Mouse (Mus musculus) olfactory bulb, adult 2 months (tissue): Measurements from ENCODE around the gene Cdk5rap3. TPM values are rescaled to one million over a fixed set of nuclear protein-coding genes. Genes with fewer than 3 reads are reported as not detected.

Experiments
- H3K27ac ChIP-seq: fragments of 200-500 bp; 2 replicates; pipeline ENCODE4 v1.5.1; 2012; ENCODE audit warnings: low read depth, low read length; ENCODE audit not compliant: insufficient read depth
- H3K4me1 ChIP-seq: fragments of 200-500 bp; 2 replicates; pipeline ENCODE4 v1.6.1; 2012; ENCODE audit warnings: low read length; ENCODE audit not compliant: control insufficient read depth, insufficient read depth
- H3K4me3 ChIP-seq: fragments of 200-500 bp; 2 replicates; pipeline ENCODE4 v1.5.1; 2012; ENCODE audit warnings: mild to moderate bottlenecking, low read depth, low read length, moderate library complexity; ENCODE audit not compliant: insufficient read depth
- CTCF ChIP-seq: fragments of 200-500 bp; IDR thresholded peaks from 2 replicates; pipeline ENCODE4 v1.5.1; 2012; ENCODE audit warnings: low read depth, mild to moderate bottlenecking, low read length, moderate library complexity; ENCODE audit not compliant: insufficient read depth
- POLR2A ChIP-seq: fragments of 200-500 bp; IDR thresholded peaks from 2 replicates; pipeline ENCODE4 v1.6.1; 2012; ENCODE audit warnings: mild to moderate bottlenecking, low read depth, low read length, moderate library complexity; ENCODE audit not compliant: insufficient read depth
- WGBS: fragments of 180-500 bp; shearing (Covaris S2); methylation state at CpG from one replicate; pipeline ENCODE4 v1.1.7; 2018; 5-methylcytosine and 5-hydroxymethylcytosine counted together
- polyA plus RNA-seq: library from polyadenylated mRNA; stranded (reverse); fragments of >200 nt; gene quantifications from 2 replicates; pipeline ENCODE4 v1.2.4, GENCODE M21; 2012; ENCODE audit warnings: low replicate concordance; ENCODE audit not compliant: missing spikeins, insufficient read depth, insufficient read length

Gene Cdk5rap3
- polyA plus RNA-seq, 1 experiment: not detected

DNA sequence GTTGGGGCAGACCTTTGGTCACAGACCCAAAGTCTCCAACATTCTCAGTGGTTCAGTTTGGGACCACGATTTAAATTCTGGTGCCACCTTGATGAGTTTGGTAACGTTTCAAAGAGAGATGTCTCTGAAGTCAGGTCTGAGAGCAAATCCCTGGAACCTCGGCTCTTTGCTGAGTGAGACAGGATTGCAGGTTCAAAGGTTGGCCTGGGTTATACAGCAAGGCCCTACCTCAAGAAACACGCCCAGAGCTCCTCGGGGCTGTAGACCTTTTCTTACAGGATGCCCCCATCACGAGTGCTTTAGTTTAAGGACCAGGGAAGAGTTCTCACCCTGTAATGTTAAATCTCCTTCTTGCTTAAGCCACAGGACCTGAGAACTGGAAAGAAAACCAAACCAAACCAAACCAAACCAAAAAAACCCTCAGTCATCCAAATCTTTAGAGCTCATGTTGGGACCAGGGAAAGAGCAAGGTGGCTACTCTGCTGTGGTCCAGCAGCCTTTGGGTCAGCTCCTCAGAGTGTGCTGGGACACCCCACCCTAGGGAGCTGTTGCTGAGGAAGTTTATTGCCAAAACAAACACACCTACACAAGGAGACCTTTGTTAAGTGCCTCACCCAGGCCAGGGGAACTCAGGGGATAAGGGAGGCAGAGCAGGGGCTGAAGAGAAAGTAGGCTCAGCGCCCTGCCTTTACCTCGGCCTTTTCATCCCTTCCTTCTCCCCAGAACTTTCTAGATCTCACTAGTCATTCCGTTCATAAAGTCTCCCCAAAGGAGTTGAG is 19.8 kb upstream of the Cdk5rap3 start:
- H3K4me1 ChIP-seq: peaks cover 4% of the 10 kb centered on the region; the same call in 1 of the 2 replicates
- TF ChIP-seq CTCF (no peak), POLR2A (no peak)
- no peak overlapping the region for H3K4me3 ChIP-seq
- WGBS: 91% methylated on average over 9 of the region's 9 CpGs
- H3K27ac ChIP-seq: no peak overlapping the region

DNA sequence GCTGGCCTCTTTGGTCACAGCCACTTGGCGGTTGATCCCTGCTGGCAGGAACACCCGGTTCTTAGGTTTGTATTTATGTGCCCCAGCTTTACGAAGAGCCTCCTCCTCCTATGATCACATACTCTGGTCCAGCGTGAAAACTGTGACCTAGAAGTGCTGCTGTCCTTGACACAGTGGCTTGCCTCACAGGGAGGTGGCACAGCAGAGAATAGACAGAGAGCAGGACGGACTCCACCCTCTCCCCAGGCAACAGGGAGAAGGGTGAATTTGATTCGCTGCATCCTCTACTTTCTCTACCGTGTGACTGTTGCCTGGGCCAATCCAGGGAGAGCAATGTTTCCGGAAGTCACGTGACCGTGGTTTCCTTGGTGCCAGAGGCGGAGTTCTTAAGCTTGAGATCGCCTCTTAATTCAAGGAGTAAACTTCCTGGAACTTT is 18.6 kb upstream of the Cdk5rap3 start:
- Histone ChIP-seq H3K27ac (no peak overlapping the region), H3K4me3 (no peak overlapping the region), H3K4me1 (peaks cover 4% of the 10 kb centered on the region; the same call in 1 of the 2 replicates)
- TF ChIP-seq POLR2A (no peak), CTCF (no peak)
- WGBS: 36% methylated on average over 12 of the region's 12 CpGs

DNA sequence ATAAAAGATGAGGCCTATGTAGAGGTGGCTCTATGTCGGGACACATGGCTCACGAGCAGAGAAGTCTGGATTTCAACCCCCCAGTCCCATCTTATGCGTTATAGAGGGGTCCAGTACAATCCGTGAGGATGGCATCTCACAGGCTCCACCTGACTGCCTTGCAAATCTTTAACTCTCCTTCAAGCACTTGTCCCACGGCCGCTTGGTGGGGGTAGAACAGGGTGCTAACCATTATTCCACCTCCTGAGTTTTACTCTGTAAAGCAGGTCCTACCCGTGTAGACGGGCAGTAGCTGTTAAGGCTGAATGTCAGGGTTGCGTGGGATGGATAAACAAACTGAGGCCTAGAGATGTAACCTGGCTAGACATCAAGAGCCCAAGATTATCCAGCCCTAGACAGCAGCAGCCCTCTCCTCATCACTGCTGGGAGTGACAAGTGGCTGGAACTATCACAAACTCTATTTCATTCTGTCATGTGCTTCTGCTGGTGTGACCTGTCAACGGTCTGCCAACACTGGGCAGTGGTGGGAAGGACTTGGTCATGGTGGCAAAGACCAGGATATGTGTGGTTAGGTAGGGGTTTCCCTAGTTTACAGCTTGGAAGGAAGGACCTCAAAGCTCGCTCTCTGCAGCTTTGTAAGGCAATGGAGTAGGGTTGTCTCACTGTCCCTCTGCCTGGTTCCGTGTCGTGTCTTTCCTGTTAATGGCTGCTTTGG is 17.4 kb upstream of the Cdk5rap3 start:
- H3K27ac ChIP-seq: no peak overlapping the region
- 95% methylated on average over 13 of the region's 13 CpGs for WGBS
- TF ChIP-seq POLR2A: no peak
- TF ChIP-seq CTCF: no peak

DNA sequence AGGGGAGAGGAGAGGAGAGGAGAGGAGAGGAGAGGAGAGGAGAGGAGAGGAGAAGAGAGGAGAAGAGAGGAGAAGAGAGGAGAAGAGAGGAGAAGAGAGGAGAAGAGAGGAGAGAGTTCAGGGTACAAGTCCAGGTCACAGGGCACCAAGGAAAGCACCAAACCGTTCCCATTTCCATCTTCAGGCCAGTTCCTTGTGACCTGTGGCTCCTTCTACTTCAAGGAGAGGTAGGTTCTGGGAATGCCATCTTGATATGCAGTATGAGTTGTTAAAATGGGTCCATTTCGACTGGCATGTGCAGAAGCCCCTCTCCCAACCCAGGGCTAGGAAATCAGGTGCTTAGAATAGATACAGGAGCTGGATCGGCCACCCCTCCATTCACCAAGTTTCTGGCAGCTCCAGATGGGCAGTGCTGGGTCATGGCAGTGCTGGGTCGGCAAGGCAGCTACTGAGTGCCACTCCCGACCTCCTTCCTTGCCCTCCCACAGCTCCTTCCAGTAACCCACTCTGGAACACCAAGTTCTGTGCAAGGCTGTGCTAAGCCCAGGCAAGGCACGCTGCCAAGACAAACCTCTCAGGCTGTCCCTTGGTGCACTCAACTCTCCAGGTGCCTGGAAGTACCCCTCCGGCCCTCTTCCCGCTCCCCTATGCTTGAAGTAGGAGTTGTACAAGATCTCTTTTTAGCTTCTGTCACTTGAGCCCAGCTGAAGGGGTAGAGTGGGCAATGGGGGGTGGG is 15.2 kb upstream of the Cdk5rap3 start:
- H3K27ac ChIP-seq: no peak overlapping the region
- no peak overlapping the region for H3K4me3 ChIP-seq
- H3K4me1 ChIP-seq: peaks cover 4% of the 10 kb centered on the region; the same call in 1 of the 2 replicates
- 70% methylated on average over 8 of the region's 8 CpGs for WGBS
- TF ChIP-seq POLR2A (no peak), CTCF (no peak)

More for the DNA sequence above, 17.4 kb upstream of the Cdk5rap3 start:
- no peak overlapping the region for H3K4me3 ChIP-seq
- peaks cover 4% of the 10 kb centered on the region; the same call in 1 of the 2 replicates for H3K4me1 ChIP-seq

DNA sequence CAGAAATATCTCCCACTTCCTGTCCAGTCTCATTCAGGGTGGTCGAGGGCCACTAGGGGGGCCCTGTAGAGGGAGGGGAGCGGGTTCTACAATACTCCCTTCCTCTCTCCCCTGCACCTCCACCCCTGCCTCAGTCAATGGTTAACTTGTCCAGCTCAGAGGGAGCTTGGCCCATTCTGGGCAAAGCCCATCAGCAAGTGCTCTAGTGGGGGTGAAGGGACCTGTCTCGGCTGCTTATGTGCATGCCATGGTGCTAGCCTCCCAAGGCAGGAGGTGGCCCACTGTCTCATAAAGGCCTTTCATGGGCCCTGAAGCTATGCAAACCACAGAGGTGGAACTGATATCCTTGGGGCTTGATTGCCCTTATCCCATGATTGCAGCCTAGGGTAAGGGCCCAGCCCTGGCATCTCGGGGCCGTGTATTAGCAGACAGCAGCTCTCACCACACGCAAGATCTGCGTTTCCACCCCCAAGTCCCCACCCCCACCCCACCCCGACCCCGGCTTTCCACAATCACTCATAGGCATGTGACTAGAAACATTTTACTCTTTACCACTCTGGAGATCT is 13.6 kb upstream of the Cdk5rap3 start:
- Histone ChIP-seq H3K27ac (no peak overlapping the region), H3K4me1 (peaks cover 2% of the 10 kb centered on the region; the same call in 1 of the 2 replicates), H3K4me3 (no peak overlapping the region)
- no peak for TF ChIP-seq CTCF
- TF ChIP-seq POLR2A: no peak
- WGBS: 65% methylated on average over 9 of the region's 9 CpGs

DNA sequence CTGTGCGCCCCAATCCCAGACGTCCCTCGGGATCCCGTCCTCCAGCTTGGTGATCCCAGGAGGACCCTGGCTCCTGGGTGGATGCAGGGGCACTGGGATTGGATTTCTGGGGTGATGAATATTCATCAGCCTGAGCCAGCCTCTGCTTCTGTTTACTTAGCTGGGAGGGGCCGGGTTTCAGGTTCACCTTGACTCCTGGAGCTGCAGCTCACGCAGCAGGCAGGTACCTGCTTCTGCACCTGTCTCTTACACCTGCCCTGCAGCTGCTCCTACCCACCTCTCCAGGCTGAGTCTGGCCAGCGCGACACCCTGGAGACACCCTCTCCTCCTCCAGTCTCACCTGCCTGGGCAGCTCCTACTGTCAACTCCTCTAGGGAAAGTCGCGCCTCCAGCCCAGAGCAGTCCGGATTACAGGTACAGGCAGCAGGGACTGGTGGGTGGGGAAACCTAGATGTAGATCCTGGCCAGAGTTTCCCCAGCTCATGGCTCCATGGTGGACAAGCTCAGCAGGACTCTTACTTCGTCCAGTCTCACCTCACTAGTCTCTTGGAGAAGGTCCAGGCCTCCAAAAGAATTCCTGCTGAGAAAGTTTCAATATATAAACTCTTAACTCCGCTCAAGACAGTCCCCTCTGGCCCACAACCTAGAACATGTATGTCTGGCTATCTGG is 12.9 kb upstream of the Cdk5rap3 start:
- Histone ChIP-seq H3K27ac (no peak overlapping the region), H3K4me3 (no peak overlapping the region), H3K4me1 (no peaks in the 10 kb centered on the region)
- no peak for TF ChIP-seq POLR2A
- no peak for TF ChIP-seq CTCF
- WGBS: 32% methylated on average over 13 of the region's 13 CpGs

DNA sequence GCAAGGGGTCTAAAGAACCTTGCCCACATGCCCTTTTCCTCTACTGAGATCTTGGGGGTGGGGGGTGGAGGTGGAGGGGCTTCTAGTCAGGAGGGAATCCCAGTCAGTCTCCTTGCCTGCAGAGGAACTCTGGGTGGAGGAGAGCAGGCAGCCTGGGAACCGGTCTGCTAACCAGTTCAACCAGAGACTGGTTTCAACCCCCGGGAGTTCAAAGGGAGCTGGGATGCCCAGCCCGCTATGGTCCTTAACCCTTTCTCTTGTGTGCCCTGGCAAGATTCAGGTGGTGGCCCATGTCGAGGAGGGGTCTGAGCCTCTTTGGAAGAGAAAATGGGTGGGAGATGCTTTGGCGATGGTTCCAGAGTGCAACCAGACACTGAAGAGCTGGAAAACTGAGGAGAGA is 12.4 kb upstream of the Cdk5rap3 start:
- Histone ChIP-seq H3K27ac (no peak overlapping the region), H3K4me1 (no peaks in the 10 kb centered on the region), H3K4me3 (no peak overlapping the region)
- TF ChIP-seq CTCF: no peak
- no peak for TF ChIP-seq POLR2A
- 19% methylated on average over 5 of the region's 5 CpGs for WGBS

DNA sequence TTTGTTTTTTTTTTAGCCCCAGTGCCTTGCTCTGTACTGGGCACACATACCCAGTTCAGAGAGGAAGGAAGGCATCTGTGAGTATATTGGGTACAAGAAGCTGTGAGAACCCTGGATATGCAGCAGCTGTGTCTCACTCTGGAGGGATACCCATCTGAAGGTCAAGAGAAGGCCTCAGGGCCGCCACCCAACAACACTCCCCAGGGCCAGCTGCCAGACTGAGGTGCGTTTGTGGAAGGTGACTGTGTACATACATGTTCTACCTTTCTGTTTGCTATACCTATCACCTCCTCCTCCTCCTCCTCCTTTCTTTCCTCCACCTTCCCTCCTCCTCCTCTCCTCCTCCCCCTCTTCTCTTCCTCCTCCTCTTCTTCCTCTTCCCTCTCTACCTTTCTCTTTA is 11.8 kb upstream of the Cdk5rap3 start, which contains the start of gene Prr15l:
Gene Prr15l, plus strand, starts transcription at position 17 of the 400 bp plus-strand sequence.
- 69% methylated on average over 2 of the region's 2 CpGs for WGBS
- H3K4me1 ChIP-seq: no peaks in the 10 kb centered on the region
- H3K27ac ChIP-seq: no peak within 1 kb of the TSS
- TF ChIP-seq CTCF (no peak), POLR2A (no peak)
- H3K4me3 ChIP-seq: no peak within 1 kb of the TSS
